Mouse (Mus musculus): ENCODE results near the gene Pnpla1. TPM values are rescaled to one million over a fixed set of nuclear protein-coding genes. Genes with fewer than 3 reads are reported as not detected.
"Not testable (repeated sequence)": the region's sequence is repeated elsewhere in the genome, so short reads cannot be mapped to it uniquely, and the experiment has no call there.

Gene Pnpla1
- total RNA-seq (2018; cell fraction: chromatin; rRNA removed), result not detected
- total RNA-seq (2018; cell fraction: cytosol; rRNA removed), result not detected
- not detected for total RNA-seq (2018; cell fraction: nucleus; rRNA removed)
- not detected in 3 replicates for polyA plus RNA-seq (2018)

GRCm38 (mm10) chr17:28858205-28858604 is at the start of gene Pnpla1:
Gene Pnpla1, plus strand, starts transcription at chr17:28858411.
- no peak within 1 kb of the TSS for H3K27ac ChIP-seq
- no peaks in the 10 kb centered on the region for H3K36me3 ChIP-seq (ENCODE audit: inconsistent target)
- 70% methylated on average over 12 of the region's 12 CpGs for WGBS (ENCODE audit: missing documents)
- H3K4me3 ChIP-seq (ENCODE audit: inconsistent target), result no peak within 1 kb of the TSS
- H3K79me2 ChIP-seq (ENCODE audit: inconsistent target), result no peaks in the 10 kb centered on the region

DNA sequence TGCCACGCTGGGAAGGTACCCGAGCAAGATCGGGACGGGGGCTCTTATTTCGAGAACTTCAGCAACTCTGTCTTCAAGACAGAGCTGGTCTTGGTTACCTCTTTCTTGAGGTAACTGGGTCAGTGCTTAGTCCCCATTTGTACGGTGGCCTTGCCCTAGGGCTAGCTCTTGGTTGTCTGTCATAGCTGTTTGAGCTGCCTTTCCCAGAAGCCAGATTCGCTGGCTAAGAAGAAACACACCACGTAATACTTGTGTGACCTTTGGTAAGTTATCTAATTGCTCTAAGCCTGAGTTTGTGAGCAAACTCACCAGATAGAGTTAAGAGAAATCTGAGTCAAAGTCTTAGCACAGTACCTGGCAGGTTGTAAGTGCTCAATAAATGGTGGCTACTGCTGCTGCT is 49.5 kb upstream of the Pnpla1 start:
- Histone ChIP-seq H3K27ac (no peak overlapping the region), H3K79me2 (ENCODE audit: inconsistent target) (peaks cover 14% of the 10 kb centered on the region; the same call in 1 of the 2 replicates), H3K4me3 (ENCODE audit: inconsistent target) (no peak overlapping the region), H3K36me3 (ENCODE audit: inconsistent target) (peaks cover 27% of the 10 kb centered on the region)
- 94% methylated on average over 8 of the region's 8 CpGs for WGBS (ENCODE audit: missing documents)

- WGBS (ENCODE audit: missing documents), result 92% methylated on average over 10 of the region's 10 CpGs
- peaks cover 8% of the 10 kb centered on the region; the same call in 1 of the 2 replicates for H3K79me2 ChIP-seq (ENCODE audit: inconsistent target)
- H3K4me3 ChIP-seq (ENCODE audit: inconsistent target), result no peak overlapping the region
- H3K27ac ChIP-seq, result no peak overlapping the region
- peaks cover 29% of the 10 kb centered on the region for H3K36me3 ChIP-seq (ENCODE audit: inconsistent target)
Observed at GRCm38 (mm10) chr17:28809175-28809831, 48.9 kb upstream of the Pnpla1 start.

- Histone ChIP-seq H3K27ac (no peak overlapping the region), H3K4me3 (ENCODE audit: inconsistent target) (no peak overlapping the region), H3K36me3 (ENCODE audit: inconsistent target) (peaks cover 38% of the 10 kb centered on the region), H3K79me2 (ENCODE audit: inconsistent target) (no peaks in the 10 kb centered on the region)
- WGBS (ENCODE audit: missing documents), result 92% methylated on average over 10 of the region's 10 CpGs
Observed at GRCm38 (mm10) chr17:28812345-28812744, 45.9 kb upstream of the Pnpla1 start.

DNA sequence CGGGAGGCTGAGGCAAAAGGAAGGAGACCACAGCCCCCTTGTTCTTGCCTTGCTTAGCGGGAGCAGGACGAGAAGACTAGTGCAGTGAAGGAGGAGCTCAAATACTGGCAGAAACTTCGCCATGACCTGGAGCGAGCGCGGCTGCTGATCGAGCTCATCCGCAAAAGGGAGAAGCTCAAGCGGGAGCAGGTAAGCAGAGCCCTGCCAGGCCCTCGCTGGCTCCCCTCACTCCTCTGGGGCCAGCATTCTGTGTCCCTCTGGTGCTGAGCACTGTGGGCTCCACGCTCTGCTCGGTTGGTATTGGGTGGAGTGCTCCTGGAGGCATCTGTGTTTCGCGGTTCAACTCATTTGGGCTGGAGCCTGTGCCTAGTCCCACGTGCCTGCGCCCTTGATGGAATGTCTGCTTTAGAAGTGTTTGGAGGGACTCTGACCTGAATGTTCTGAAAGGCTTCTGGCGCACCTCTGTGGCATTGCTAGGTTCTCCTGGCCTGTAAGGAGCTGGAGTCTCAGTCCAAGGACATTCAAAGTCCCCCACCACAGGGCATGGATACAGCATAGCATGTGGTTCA is 43.6 kb upstream of the Pnpla1 start:
- Histone ChIP-seq H3K27ac (no peak overlapping the region), H3K79me2 (ENCODE audit: inconsistent target) (no peaks in the 10 kb centered on the region), H3K36me3 (ENCODE audit: inconsistent target) (peaks cover 57% of the 10 kb centered on the region), H3K4me3 (ENCODE audit: inconsistent target) (no peak overlapping the region)
- 99% methylated on average over 18 of the region's 18 CpGs for WGBS (ENCODE audit: missing documents)

GRCm38 (mm10) chr17:28815384-28816004 is 42.7 kb upstream of the Pnpla1 start:
- WGBS (ENCODE audit: missing documents), result 87% methylated on average over 10 of the region's 10 CpGs
- H3K4me3 ChIP-seq (ENCODE audit: inconsistent target), result no peak overlapping the region
- no peaks in the 10 kb centered on the region for H3K79me2 ChIP-seq (ENCODE audit: inconsistent target)
- no peak overlapping the region for H3K27ac ChIP-seq
- peaks cover 57% of the 10 kb centered on the region for H3K36me3 ChIP-seq (ENCODE audit: inconsistent target)

DNA sequence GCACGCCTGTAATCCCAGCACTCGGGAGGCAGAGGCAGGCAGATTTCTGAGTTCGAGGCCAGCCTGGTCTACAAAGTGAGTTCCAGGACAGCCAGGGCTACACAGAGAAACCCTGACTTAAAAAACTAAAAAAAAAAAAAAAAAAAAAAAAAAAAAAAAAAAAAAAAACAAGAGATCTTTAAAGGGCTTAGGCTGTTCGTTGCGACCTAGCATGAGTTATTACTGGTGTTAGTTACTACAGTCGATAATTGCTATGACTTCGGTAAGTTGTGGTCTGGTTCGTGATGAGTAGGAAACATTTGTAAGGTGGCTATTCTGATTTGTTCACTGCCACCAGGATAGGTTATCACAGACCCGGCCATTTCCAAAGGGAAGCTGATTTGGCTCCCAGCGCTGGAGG is 41.9 kb upstream of the Pnpla1 start:
- H3K27ac ChIP-seq; H3K4me3 ChIP-seq (ENCODE audit: inconsistent target); H3K79me2 ChIP-seq (ENCODE audit: inconsistent target): not testable (repeated sequence)
- peaks cover 65% of the 10 kb centered on the region for H3K36me3 ChIP-seq (ENCODE audit: inconsistent target)
- WGBS (ENCODE audit: missing documents), result 97% methylated on average over 7 of the region's 10 CpGs

DNA sequence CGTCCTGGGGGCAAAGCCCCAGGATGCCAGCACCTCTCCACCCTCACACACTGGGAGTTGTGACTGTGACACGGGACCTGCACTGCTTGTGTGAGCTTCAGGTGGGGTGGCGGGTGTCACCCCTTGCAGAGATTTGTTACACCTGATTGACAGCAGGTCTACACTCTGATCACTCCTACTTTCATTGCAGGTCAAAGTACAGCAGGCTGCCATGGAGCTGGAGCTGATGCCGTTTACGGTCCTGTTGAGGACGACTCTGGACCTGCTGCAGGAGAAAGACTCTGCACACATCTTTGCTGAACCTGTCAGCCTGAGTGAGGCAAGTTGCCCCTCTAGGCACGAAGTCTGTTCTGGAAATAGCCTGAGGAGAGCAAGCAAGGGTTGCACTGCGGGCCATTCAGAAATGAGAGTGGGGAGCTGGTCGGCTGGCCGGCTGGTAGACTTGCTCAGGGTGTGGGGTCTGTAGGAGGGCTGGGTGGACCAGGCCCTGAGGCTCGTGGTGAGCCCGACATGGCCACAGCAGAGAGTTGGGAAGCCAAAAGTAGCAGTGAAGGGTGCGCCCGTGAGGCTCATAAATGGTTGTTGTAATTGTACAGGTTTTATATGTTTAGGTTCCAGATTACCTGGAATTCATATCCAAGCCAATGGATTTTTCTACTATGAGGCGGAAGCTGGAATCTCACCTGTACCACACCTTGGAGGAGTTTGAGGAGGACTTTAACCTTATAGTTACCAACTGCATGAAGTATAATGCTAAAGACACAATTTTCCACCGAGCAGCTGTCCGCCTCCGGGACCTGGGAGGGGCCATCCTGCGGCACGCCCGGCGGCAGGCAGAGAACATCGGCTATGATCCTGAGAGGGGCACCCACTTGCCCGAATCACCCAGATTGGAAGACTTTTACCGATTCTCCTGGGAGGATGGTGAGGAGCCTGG is 41.1 kb upstream of the Pnpla1 start:
- WGBS (ENCODE audit: missing documents), result 95% methylated on average over 25 of the region's 25 CpGs
- Histone ChIP-seq H3K79me2 (ENCODE audit: inconsistent target) (no peaks in the 10 kb centered on the region), H3K36me3 (ENCODE audit: inconsistent target) (peaks cover 72% of the 10 kb centered on the region), H3K4me3 (ENCODE audit: inconsistent target) (no peak overlapping the region), H3K27ac (no peak overlapping the region)

- 97% methylated on average over 2 of the region's 2 CpGs for WGBS (ENCODE audit: missing documents)
- Histone ChIP-seq H3K79me2 (ENCODE audit: inconsistent target) (no peaks in the 10 kb centered on the region), H3K4me3 (ENCODE audit: inconsistent target) (no peak overlapping the region), H3K36me3 (ENCODE audit: inconsistent target) (peaks cover 86% of the 10 kb centered on the region), H3K27ac (no peak overlapping the region)
Observed at GRCm38 (mm10) chr17:28820189-28820588, 38.0 kb upstream of the Pnpla1 start.

GRCm38 (mm10) chr17:28823004-28823745 is 35.0 kb upstream of the Pnpla1 start:
- H3K79me2 ChIP-seq (ENCODE audit: inconsistent target), result no peaks in the 10 kb centered on the region
- 95% methylated on average over 13 of the region's 13 CpGs for WGBS (ENCODE audit: missing documents)
- H3K4me3 ChIP-seq (ENCODE audit: inconsistent target), result no peak overlapping the region
- H3K27ac ChIP-seq, result no peak overlapping the region
- H3K36me3 ChIP-seq (ENCODE audit: inconsistent target), result peaks cover 89% of the 10 kb centered on the region

GRCm38 (mm10) chr17:28823749-28824148 is 34.5 kb upstream of the Pnpla1 start:
- H3K27ac ChIP-seq, result no peak overlapping the region
- 88% methylated on average over 11 of the region's 11 CpGs for WGBS (ENCODE audit: missing documents)
- H3K36me3 ChIP-seq (ENCODE audit: inconsistent target), result peaks cover 89% of the 10 kb centered on the region
- no peaks in the 10 kb centered on the region for H3K79me2 ChIP-seq (ENCODE audit: inconsistent target)
- no peak overlapping the region for H3K4me3 ChIP-seq (ENCODE audit: inconsistent target)

DNA sequence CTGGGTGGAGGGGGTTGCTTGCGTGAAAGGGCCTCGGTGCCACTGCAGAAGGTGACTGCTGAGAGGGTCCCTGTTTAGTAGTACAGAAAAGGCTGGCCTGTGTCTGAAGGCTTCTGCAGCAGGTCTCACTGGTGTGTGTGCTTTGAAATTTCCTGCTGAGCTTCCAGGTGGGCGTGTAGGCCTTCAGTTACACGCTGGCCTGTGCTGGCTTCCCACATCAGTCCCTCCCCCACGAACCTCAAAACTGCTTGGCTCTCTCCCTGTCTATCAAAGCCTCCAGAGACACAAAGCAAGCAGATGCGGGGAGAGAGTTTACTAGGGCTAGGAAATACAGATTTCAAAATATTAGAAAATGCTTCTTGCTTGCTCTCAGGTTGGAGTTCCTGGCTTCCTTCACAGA is 33.3 kb upstream of the Pnpla1 start:
- WGBS (ENCODE audit: missing documents), result 89% methylated on average over 6 of the region's 6 CpGs
- H3K27ac ChIP-seq, result no peak overlapping the region
- H3K4me3 ChIP-seq (ENCODE audit: inconsistent target), result no peak overlapping the region
- H3K79me2 ChIP-seq (ENCODE audit: inconsistent target), result no peaks in the 10 kb centered on the region
- peaks cover 89% of the 10 kb centered on the region for H3K36me3 ChIP-seq (ENCODE audit: inconsistent target)

DNA sequence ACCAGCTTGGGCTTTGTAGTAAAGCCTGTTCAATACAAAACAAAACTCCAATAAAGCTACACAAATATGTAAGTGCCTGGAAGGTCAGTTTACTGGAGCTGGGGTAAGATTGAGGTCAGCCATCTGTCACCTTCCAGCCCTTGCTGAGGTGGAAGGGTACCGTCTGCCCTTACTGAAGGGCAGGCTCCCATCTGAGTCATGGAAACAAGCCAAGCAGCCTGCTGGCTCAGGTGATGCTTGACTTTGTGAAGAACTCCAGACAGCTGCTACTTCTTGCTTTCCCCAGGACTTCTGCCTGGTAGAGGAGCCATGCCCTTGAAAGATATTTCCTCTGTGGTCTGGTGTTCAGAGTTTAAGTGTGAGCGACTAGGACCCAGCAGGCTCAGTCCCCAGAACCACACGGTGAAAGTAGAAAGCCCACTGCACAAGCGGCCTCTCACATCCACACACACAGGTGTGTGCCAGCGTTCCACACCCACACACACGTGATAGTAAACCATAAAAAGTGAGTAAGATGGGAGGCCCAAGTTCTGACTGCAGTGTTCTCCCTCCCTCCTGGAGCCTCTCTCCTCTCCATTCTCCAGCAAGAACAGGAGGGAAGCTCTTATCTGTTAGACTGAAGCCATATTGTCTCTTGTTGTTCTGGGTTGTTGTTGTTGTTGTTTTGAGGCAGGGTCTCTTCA is 32.7 kb upstream of the Pnpla1 start:
- 96% methylated on average over 6 of the region's 6 CpGs for WGBS (ENCODE audit: missing documents)
- H3K36me3 ChIP-seq (ENCODE audit: inconsistent target), result peaks cover 89% of the 10 kb centered on the region
- H3K79me2 ChIP-seq (ENCODE audit: inconsistent target), result no peaks in the 10 kb centered on the region
- no peak overlapping the region for H3K27ac ChIP-seq
- no peak overlapping the region for H3K4me3 ChIP-seq (ENCODE audit: inconsistent target)
